Mouse (Mus musculus): ENCODE measurements around the gene Serpina1d. TPM values are rescaled to one million over a fixed set of nuclear protein-coding genes. Genes with fewer than 3 reads are reported as not detected.
"Not testable (repeated sequence)": the region's sequence is repeated elsewhere in the genome, so short reads cannot be mapped to it uniquely, and the experiment has no call there.

Serpina1d gene
- not detected in 2 replicates for polyA plus RNA-seq (2012)

DNA sequence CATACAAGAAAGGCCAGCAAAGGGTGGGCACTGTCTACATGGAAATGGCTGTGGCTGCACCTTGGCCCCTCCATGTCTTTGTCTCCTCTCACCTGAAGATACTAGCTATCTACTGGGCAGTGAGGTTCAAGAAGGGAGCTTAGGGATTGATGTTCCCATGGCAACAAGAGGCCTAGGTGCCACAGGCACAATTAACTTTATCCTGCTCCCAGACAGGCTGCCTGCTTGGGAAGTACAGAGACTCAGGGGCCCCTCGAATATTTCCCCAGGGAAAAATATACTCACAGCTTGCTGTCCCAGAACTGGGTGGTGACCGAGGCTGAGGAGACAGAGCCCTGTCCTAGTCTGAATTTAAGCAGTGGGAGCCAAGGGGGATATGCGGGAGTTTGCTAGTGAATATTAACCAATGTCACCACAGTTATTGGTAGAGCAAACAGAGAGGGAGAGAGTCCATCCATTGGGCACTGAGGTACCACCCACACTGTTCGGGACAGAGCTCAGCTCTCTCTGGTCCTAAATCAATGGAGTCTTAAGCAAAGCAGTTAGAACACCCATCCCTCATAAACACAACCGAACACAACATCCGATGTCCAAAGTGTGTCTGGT is at the start of gene Serpina1d:
Gene Serpina1d (minus strand): TSS at position 347 of the 606 bp plus-strand sequence.
- not testable (repeated sequence) for TF ChIP-seq GATA1 (IDR thresholded peaks at IDR 0.05; ENCODE audit: low read length)

Other genes starting within 250 kb of the Serpina1d start
- gene Ppp4r4, start 241.3 kb downstream of the Serpina1d start, polyA plus RNA-seq (2012): not detected in 2 replicates
- not detected in 2 replicates for gene Serpina10, start 142.1 kb downstream of the Serpina1d start, polyA plus RNA-seq (2012)
- gene Serpina6, start 116.4 kb downstream of the Serpina1d start, polyA plus RNA-seq (2012): not detected in 2 replicates
- not detected in 2 replicates for gene Serpina16, start 97.5 kb downstream of the Serpina1d start, polyA plus RNA-seq (2012)
- gene Serpina1f, start 78.1 kb downstream of the Serpina1d start, polyA plus RNA-seq (2012): not detected in 2 replicates
- gene Serpina1b, start 56.8 kb upstream of the Serpina1d start, polyA plus RNA-seq (2012): not detected in 2 replicates
- gene Serpina1a, start 90.0 kb upstream of the Serpina1d start, polyA plus RNA-seq (2012): not detected in 2 replicates
- gene Serpina1c, start 131.3 kb upstream of the Serpina1d start, polyA plus RNA-seq (2012): not detected in 2 replicates
- gene Serpina1e, start 185.4 kb upstream of the Serpina1d start, polyA plus RNA-seq (2012): not detected in 2 replicates
- gene Serpina11, start 216.4 kb upstream of the Serpina1d start, polyA plus RNA-seq (2012): not detected in 2 replicates
- not detected in 2 replicates for gene Serpina9, start 240.2 kb upstream of the Serpina1d start, polyA plus RNA-seq (2012)